Mouse (Mus musculus): ENCODE results near the gene Incenp.

DNA sequence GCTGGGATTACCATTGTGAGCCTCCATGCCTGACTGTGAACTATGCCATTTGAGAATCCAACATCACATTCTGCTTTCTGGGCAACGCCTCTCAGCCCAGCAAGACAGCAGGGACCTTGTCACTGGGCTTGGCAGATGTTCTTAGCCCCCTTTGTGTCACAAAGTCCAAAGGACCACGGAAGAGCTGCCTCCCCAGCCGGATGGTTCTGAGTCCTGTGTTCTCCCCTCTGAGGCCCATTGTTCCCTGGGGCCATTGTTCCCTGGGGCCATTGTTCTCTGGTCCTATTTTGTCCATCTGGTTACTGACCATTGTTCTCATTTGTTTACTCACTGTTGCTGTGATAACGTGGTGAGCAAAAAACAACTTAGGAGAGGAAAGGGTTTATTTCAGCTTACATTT, 41.6 kb upstream of the Incenp start:
- no peak for TF ChIP-seq CTCF (IDR thresholded peaks at IDR 0.05; ENCODE audit: low read depth, low read length)
- TF ChIP-seq POLR2A (IDR thresholded peaks at IDR 0.05; ENCODE audit: borderline replicate concordance, low read depth, low read length): no peak

Measured in bone marrow macrophage, adult 2 months (primary cell).